Mouse (Mus musculus): Measurements from ENCODE around the gene Vmn1r31.

Gene Vmn1r31

GRCm38 (mm10) chr6:58475230-58475629 is at the start of gene Vmn1r31:
Vmn1r31 (minus strand) TSS chr6:58475330.
- no peak for DNase-seq (ENCODE audit: low read depth, low spot score)

GRCm38 (mm10) chr6:58443285-58443684 is 31.8 kb downstream of the Vmn1r31 start, which contains the start of gene Vmn1r30:
Vmn1r30 (minus strand) TSS chr6:58443385.
- no peak for DNase-seq (ENCODE audit: low read depth, low spot score)

All from brain, adult 2 months (tissue).